Mouse (Mus musculus) ES-Bruce4 (cell line): ENCODE data around the gene Gm11549.

ENCODE experiments used
- CTCF ChIP-seq: IDR thresholded peaks from one replicate; pipeline ENCODE4 v1.8.1; 2011; ENCODE audit warnings: low read depth, low read length
- POLR2A ChIP-seq: IDR thresholded peaks from one replicate; pipeline ENCODE4 v1.8.1; 2011; ENCODE audit warnings: low read length; ENCODE audit not compliant: insufficient read depth

- TF ChIP-seq CTCF: no peak
- no peak for TF ChIP-seq POLR2A
Measured at GRCm38 (mm10) chr3:36493641-36494283, 27.9 kb downstream of the Gm11549 start.
